Mouse (Mus musculus) G1E (cell line): ENCODE measurements around the gene Syn3.

ENCODE experiments used
- CTCF ChIP-seq: IDR thresholded peaks from 2 replicates; pipeline ENCODE4 v1.5.1; 2012; ENCODE audit warnings: low read depth, low read length, inconsistent platforms, mixed read lengths
- GATA1 ChIP-seq: IDR thresholded peaks from 2 replicates; pipeline ENCODE4 v1.6.1; 2012; ENCODE audit warnings: borderline replicate concordance, low read length, inconsistent platforms, mixed read lengths
- GATA2 ChIP-seq: IDR thresholded peaks from 2 replicates; pipeline ENCODE4 v1.6.1; 2012; ENCODE audit warnings: low read depth, low read length, inconsistent platforms, borderline replicate concordance
- POLR2AphosphoS5 ChIP-seq: IDR thresholded peaks from 2 replicates; pipeline ENCODE4 v1.6.1; 2012; ENCODE audit warnings: low read depth, low read length, inconsistent platforms; ENCODE audit not compliant: insufficient replicate concordance

DNA sequence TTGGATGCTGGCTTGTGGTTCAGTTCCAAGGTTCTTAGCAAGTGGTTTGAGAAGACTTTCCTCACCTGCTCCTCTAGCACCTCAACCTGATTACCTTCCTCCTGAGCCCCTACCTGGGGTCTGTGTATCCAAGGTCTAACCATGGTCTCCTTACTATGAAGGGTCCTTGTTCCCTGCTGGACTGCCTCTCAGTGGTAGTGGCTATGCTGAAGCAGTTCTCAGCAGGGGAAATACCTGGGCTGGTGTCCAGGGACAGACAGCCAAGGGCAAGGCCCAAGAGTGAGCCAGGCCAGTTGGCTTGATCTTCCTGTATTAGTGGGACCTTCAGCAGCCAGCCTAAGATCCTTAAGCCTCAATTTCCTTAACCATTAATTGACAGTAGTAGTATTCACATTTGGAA is 294.8 kb downstream of the Syn3 start:
- TF ChIP-seq CTCF (no peak), GATA1 (no peak), POLR2AphosphoS5 (no peak), GATA2 (no peak)
